Mouse (Mus musculus) small intestine, adult 2 months (tissue): Measurements from ENCODE around the gene Fli1. TPM values are rescaled to one million over a fixed set of nuclear protein-coding genes. Genes with fewer than 3 reads are reported as not detected.

Experiments
- H3K27ac ChIP-seq: fragments of 200-500 bp; 2 replicates; pipeline ENCODE4 v1.5.1; 2012; ENCODE audit warnings: low read depth, low read length, control low read depth, inconsistent platforms; ENCODE audit not compliant: insufficient read depth
- H3K27me3 ChIP-seq: fragments of 200-500 bp; 2 replicates; pipeline ENCODE4 v1.6.1; 2012; ENCODE audit warnings: mild to moderate bottlenecking, moderate library complexity, low read length, inconsistent platforms; ENCODE audit not compliant: control insufficient read depth, insufficient read depth
- H3K36me3 ChIP-seq: fragments of 200-500 bp; 2 replicates; pipeline ENCODE4 v1.6.1; 2012; ENCODE audit warnings: mild to moderate bottlenecking, low read length, control low read depth, inconsistent platforms; ENCODE audit not compliant: control insufficient read depth, insufficient read depth
- H3K4me1 ChIP-seq: fragments of 200-500 bp; 2 replicates; pipeline ENCODE4 v1.6.1; 2012; ENCODE audit warnings: low read length, inconsistent platforms, mixed read lengths; ENCODE audit not compliant: control insufficient read depth, insufficient read depth, insufficient read length
- H3K4me3 ChIP-seq: fragments of 200-500 bp; 2 replicates; pipeline ENCODE4 v1.5.1; 2012; ENCODE audit warnings: low read depth, mild to moderate bottlenecking, control low read depth, inconsistent platforms, low read length, moderate library complexity
- CTCF ChIP-seq: fragments of 200-500 bp; IDR thresholded peaks from 2 replicates; pipeline ENCODE4 v1.5.1; 2012; ENCODE audit warnings: low read depth, mild to moderate bottlenecking, control low read depth, inconsistent platforms, low read length, moderate library complexity, mixed read lengths; ENCODE audit not compliant: insufficient replicate concordance, insufficient read length; ENCODE audit errors: extremely low read depth
- POLR2A ChIP-seq: fragments of 200-500 bp; IDR thresholded peaks from 2 replicates; pipeline ENCODE4 v1.6.1; 2012; ENCODE audit warnings: low read depth, mild to moderate bottlenecking, control low read depth, inconsistent platforms, low read length, moderate library complexity
- WGBS: fragments of 180-500 bp; shearing (Covaris S2); methylation state at CpG from one replicate; pipeline ENCODE4 v1.1.7; 2018; 5-methylcytosine and 5-hydroxymethylcytosine counted together
- polyA plus RNA-seq: library from polyadenylated mRNA; depleted of rRNA; stranded (reverse); fragments of >200 nt; gene quantifications from 2 replicates; pipeline ENCODE4 v1.2.3, GENCODE M21; 2012

Gene Fli1
- polyA plus RNA-seq, 1 experiment = 3.1 TPM

GRCm38 (mm10) chr9:32540406-32541222 is 2.0 kb downstream of the Fli1 start:
- WGBS = 1% methylated on average over 70 of the region's 70 CpGs
- no peak for TF ChIP-seq POLR2A
- no peak for TF ChIP-seq CTCF
- peak overlapping the region; percentile 77 for H3K4me3 ChIP-seq
- H3K27ac ChIP-seq = peak overlapping the region; percentile 84
- H3K36me3 ChIP-seq = no peaks in the 10 kb centered on the region
- H3K4me1 ChIP-seq = no peaks in the 10 kb centered on the region; the same call in 1 of the 2 replicates
- peaks cover 44% of the 10 kb centered on the region for H3K27me3 ChIP-seq

DNA sequence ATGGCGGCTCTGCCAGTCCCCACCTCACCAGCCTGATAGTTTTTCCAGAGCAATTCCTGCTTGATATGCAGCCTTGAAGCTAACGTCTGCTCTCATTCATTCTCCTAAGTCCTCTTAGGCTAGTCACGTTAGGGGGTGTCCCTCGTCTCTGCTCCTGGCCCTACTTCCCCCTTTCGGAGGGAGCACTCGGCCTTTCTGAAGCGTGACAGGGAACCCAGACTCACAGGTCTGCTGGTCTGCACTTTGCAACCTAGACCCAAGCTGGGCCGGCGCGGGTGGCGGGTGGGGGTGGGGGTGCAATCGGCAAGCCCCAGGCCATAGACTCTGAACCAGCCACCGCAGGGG is 2.6 kb downstream of the Fli1 start:
- peaks cover 39% of the 10 kb centered on the region for H3K27me3 ChIP-seq
- no peaks in the 10 kb centered on the region for H3K36me3 ChIP-seq
- peak overlapping the region; percentile 77 for H3K4me3 ChIP-seq
- H3K4me1 ChIP-seq = no peaks in the 10 kb centered on the region; the same call in 1 of the 2 replicates
- WGBS = 11% methylated on average over 13 of the region's 13 CpGs
- H3K27ac ChIP-seq = peak overlapping the region; percentile 84
- TF ChIP-seq POLR2A = no peak
- TF ChIP-seq CTCF = no peak

DNA sequence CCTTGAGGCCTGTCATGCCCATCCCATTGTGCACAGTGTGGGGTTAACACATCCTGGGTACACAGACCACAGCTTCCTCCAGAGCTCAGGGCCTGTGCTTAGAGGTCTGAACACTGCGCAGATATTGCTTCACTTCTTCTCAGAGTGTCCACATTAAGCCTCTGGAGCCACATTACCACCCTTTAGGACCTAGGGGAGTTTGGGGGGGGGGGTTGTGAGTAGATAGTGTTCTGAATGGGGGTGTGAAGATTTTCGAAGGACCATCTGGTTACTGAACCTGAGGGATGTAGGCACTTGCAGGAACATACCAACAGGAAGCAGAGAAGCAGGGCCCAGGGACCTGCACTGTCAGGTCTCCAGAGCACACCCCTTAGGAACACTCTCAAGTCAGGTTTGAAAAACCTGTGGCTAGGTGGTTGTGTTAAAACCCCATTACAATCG is 3.3 kb downstream of the Fli1 start:
- TF ChIP-seq CTCF (no peak), POLR2A (no peak)
- peak overlapping the region; percentile 13 for H3K4me3 ChIP-seq
- 38% methylated on average over 3 of the region's 3 CpGs for WGBS
- no peaks in the 10 kb centered on the region; the same call in 1 of the 2 replicates for H3K4me1 ChIP-seq
- H3K36me3 ChIP-seq = no peaks in the 10 kb centered on the region
- H3K27ac ChIP-seq = 0 out of 2 replicates have a peak overlapping the region, but pooled peaks have one; percentile 38
- H3K27me3 ChIP-seq = peaks cover 33% of the 10 kb centered on the region

DNA sequence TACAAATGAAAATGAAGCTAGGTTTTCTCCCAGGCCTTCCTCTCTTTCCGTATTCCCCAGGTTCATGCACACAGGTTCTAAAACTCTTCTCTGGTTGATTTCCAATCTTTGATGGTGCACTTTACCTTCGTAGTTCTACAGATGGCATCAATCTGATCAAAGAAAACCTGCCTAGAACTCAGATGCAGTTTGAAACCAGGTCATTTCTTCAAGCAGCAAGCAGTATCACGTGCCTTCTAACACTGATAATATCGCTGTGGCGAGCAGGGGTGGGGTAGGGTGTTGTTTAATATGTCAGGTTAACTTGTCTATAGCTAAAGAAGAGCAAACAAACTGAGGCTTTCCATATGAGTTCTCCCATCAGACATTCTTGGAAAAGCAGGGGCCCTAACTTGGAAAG is 4.5 kb downstream of the Fli1 start:
- H3K27ac ChIP-seq = no peak overlapping the region
- no peak overlapping the region for H3K4me3 ChIP-seq
- no peak for TF ChIP-seq POLR2A
- no peaks in the 10 kb centered on the region for H3K36me3 ChIP-seq
- no peaks in the 10 kb centered on the region; the same call in 1 of the 2 replicates for H3K4me1 ChIP-seq
- WGBS = 64% methylated on average over 5 of the region's 5 CpGs
- peaks cover 22% of the 10 kb centered on the region for H3K27me3 ChIP-seq

DNA sequence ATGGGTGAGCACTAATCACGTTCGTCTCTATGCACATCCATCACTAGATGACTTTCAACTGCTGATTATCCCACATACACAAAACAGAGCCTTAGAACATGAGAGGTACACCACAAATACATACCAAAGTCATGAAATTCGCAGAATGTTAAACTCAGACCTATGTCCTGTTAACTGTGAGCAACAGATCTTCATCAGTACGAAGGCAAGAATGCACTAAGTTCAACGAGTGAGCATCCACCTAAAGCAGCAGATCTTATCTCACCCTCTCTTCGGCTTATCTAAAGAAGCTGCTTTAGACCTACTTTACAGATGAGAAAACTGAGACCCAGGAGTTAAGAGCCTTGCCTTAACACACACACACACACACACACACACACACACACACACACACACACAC is 5.0 kb downstream of the Fli1 start:
- WGBS = 66% methylated on average over 6 of the region's 6 CpGs
- Histone ChIP-seq H3K27ac (no peak overlapping the region), H3K27me3 (peaks cover 18% of the 10 kb centered on the region), H3K4me1 (no peaks in the 10 kb centered on the region), H3K4me3 (no peak overlapping the region), H3K36me3 (no peaks in the 10 kb centered on the region)
- TF ChIP-seq POLR2A = no peak
- no peak for TF ChIP-seq CTCF

DNA sequence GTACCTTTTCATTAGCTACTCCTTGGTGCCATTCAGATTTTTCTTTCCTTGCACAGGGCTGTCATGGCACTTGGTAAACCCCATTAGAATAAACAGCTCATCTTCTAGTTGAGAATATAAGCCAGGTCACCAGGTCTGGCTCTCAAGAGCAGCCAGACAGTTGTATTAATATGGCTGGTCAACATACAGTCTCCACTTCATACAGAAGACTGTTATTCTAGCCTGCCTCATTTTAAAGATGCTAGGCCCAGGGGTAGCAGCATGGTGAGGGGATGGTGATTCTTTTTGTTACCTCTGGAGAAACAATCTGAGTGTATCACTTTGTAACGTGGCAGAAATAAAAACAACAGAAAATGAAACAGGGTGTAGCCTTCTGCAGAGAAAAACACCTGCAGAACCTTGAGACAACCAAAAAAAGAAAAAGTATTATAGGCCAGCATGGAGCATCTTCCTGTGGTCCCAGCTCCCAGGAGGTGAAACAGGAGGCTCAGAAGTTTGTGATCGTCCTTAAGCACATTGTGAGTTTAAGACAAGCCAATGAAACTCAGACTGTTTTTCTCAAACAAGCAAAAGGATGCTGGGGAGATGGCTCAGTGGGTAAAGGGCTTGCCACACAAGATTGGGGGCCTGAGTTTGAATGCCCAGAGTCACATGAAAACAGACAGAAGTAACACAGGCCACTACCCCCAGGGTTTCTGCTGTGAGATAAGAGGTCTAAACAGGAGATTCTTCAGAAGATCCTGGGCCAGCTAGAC is 7.3 kb downstream of the Fli1 start:
- TF ChIP-seq POLR2A = no peak
- no peak for TF ChIP-seq CTCF
- peaks cover 4% of the 10 kb centered on the region for H3K27me3 ChIP-seq
- 51% methylated on average over 2 of the region's 2 CpGs for WGBS

GRCm38 (mm10) chr9:32534025-32534615 is 8.5 kb downstream of the Fli1 start:
- no peaks in the 10 kb centered on the region for H3K36me3 ChIP-seq
- TF ChIP-seq POLR2A (no peak), CTCF (no peak)
- H3K27me3 ChIP-seq = no peaks in the 10 kb centered on the region
- no peak overlapping the region for H3K27ac ChIP-seq
- 72% methylated on average over 11 of the region's 11 CpGs for WGBS
- no peak overlapping the region for H3K4me3 ChIP-seq
- peaks cover 4% of the 10 kb centered on the region; the same call in 1 of the 2 replicates for H3K4me1 ChIP-seq

More for the DNA sequence above, 7.3 kb downstream of the Fli1 start:
- Histone ChIP-seq H3K4me3 (no peak overlapping the region), H3K4me1 (0 out of 2 replicates have a peak, but pooled peaks cover 2% of the 10 kb centered on the region), H3K36me3 (no peaks in the 10 kb centered on the region), H3K27ac (no peak overlapping the region)
